Mouse (Mus musculus) stomach, embryonic 16.5 days (tissue): ENCODE measurements around the gene Lbhd2. TPM values are rescaled to one million over a fixed set of nuclear protein-coding genes. Genes with fewer than 3 reads are reported as not detected.

Source experiments
- ATAC-seq: fragments of 200-750 bp; cut with Nextera tagmentation; 2 replicates; pipeline ENCODE4 v1.8.0; 2017; ENCODE audit warnings: moderate number of reproducible peaks, moderate TSS enrichment; ENCODE audit not compliant: insufficient read depth, low FRiP score
- H3K27ac ChIP-seq: fragments of 300-500 bp; sonication (generic); 2 replicates; pipeline ENCODE4 v1.5.1; 2014; ENCODE audit warnings: low read length
- H3K27me3 ChIP-seq: fragments of 300-500 bp; sonication (generic); 2 replicates; pipeline ENCODE4 v1.6.1; 2014; ENCODE audit warnings: low read length, control low read depth, mixed read lengths; ENCODE audit not compliant: control insufficient read depth, insufficient read depth
- H3K36me3 ChIP-seq: fragments of 300-500 bp; sonication (generic); 2 replicates; pipeline ENCODE4 v1.6.1; 2014; ENCODE audit warnings: low read length; ENCODE audit not compliant: control insufficient read depth, insufficient read depth
- H3K4me1 ChIP-seq: fragments of 300-500 bp; sonication (generic); 2 replicates; pipeline ENCODE4 v1.6.1; 2014; ENCODE audit warnings: low read length, control low read depth, mixed read lengths; ENCODE audit not compliant: control insufficient read depth, insufficient read depth
- H3K4me2 ChIP-seq: fragments of 300-500 bp; sonication (generic); 2 replicates; pipeline ENCODE4 v1.6.1; 2014; ENCODE audit warnings: low read depth, low read length, mixed read lengths
- H3K4me3 ChIP-seq: fragments of 300-500 bp; sonication (generic); replicated peaks from 2 replicates; pipeline ENCODE4 v1.5.1; 2014; ENCODE audit warnings: mild to moderate bottlenecking, low read length
- H3K9ac ChIP-seq: fragments of 300-500 bp; sonication (generic); 2 replicates; pipeline ENCODE4 v1.6.1; 2014; ENCODE audit warnings: low read length
- H3K9me3 ChIP-seq: fragments of 300-500 bp; sonication (generic); replicated peaks from 2 replicates; pipeline ENCODE4 v1.6.1; 2016; ENCODE audit warnings: low read length, control low read depth; ENCODE audit not compliant: control insufficient read depth
- WGBS: fragments of 180-500 bp; shearing (Covaris S2); extraction: QIAGEN DNeasy Blood & Tissue Kit; methylation state at CpG from one replicate; pipeline ENCODE4 v1.1.7; 2014; 5-methylcytosine and 5-hydroxymethylcytosine counted together
- polyA plus RNA-seq: library from polyadenylated mRNA; unstranded; fragments of >200 nt; fragmentation: Nextera tagmentation; extraction: Ambion mirVana; gene quantifications from 2 replicates; pipeline ENCODE4 v1.2.1, GENCODE M21; 2015

Lbhd2 gene
- polyA plus RNA-seq, 1 experiment from 2014 or later: 1.4 TPM

DNA sequence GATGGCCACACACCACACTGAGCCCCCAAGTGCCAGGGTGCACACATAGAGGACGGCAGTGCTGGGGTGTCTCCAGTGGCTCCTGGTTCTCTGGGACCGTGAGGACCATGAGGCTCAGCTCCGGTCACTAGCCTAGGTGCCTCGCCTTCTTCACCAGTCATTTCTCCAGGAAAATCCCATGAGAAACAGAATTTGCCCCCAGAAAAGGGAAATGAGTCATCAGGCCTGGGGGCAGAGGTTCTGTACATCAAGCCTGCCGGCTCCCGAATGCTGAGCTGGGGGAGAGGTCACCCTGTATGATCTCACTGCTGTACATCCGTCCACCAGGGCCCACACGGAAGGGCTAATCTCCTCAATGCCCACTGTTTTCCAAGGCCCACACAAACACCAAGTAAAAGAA, 49.3 kb downstream of the Lbhd2 start:
- Histone ChIP-seq H3K4me2 (no peak overlapping the region), H3K4me3 (no peak overlapping the region), H3K27me3 (peaks cover 3% of the 10 kb centered on the region), H3K9ac (no peak overlapping the region), H3K4me1 (peaks cover 21% of the 10 kb centered on the region), H3K9me3 (no peaks in the 10 kb centered on the region), H3K27ac (no peak overlapping the region), H3K36me3 (no peaks in the 10 kb centered on the region)
- 59% methylated on average over 8 of the region's 8 CpGs for WGBS
- ATAC-seq: no peak

DNA sequence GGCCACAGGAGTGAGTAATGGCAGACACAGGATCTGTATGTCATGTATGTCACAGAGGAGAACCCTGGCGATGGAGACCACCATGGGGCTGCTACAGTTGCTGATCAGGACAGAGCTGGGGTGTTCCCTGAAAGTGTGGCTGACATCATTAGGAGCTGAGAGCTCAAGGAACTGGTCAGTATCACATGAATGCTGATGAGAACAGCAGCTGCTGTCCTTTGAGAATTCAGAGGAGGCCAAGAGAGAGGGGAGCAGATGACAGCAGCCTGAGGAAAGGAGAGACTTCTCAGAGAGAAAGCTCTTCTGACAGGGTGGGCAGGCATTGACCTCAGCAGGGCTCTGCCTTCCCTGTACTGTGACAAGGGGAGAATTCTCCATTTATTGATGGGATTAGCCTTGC, 51.1 kb downstream of the Lbhd2 start:
- Histone ChIP-seq H3K4me1 (peaks cover 21% of the 10 kb centered on the region), H3K36me3 (no peaks in the 10 kb centered on the region), H3K27me3 (no peaks in the 10 kb centered on the region), H3K9me3 (no peaks in the 10 kb centered on the region), H3K27ac (no peak overlapping the region), H3K4me2 (no peak overlapping the region), H3K9ac (no peak overlapping the region), H3K4me3 (no peak overlapping the region)
- WGBS: 68% methylated on average over 1 of the region's 1 CpGs
- ATAC-seq: no peak

Other genes starting within 250 kb of the Lbhd2 start
- 8.2 and 8.4 TPM in 2 replicates for gene Traf3, start 240.4 kb upstream of the Lbhd2 start, polyA plus RNA-seq
- gene 4930595D18Rik, start 222.3 kb upstream of the Lbhd2 start, polyA plus RNA-seq: not detected in 2 replicates
- gene Amn, start 135.7 kb upstream of the Lbhd2 start, polyA plus RNA-seq: 11.3 and 16.3 TPM in 2 replicates
- gene Cdc42bpb, start 29.1 kb upstream of the Lbhd2 start, polyA plus RNA-seq: 29.3 and 32.9 TPM in 2 replicates
- gene Exoc3l4, start 10.2 kb downstream of the Lbhd2 start, polyA plus RNA-seq: 9.0 and 9.6 TPM in 2 replicates
- 11.2 and 12.8 TPM in 2 replicates for gene Tnfaip2, start 35.7 kb downstream of the Lbhd2 start, polyA plus RNA-seq
- gene Gm266, start 79.0 kb downstream of the Lbhd2 start, polyA plus RNA-seq: 12.9 and 15.2 TPM in 2 replicates
- 402 and 438 TPM in 2 replicates for gene Eif5, start 131.2 kb downstream of the Lbhd2 start, polyA plus RNA-seq
- gene Mark3, start 167.7 kb downstream of the Lbhd2 start, polyA plus RNA-seq: 17.6 and 20.1 TPM in 2 replicates